In the genomic region with DNA sequence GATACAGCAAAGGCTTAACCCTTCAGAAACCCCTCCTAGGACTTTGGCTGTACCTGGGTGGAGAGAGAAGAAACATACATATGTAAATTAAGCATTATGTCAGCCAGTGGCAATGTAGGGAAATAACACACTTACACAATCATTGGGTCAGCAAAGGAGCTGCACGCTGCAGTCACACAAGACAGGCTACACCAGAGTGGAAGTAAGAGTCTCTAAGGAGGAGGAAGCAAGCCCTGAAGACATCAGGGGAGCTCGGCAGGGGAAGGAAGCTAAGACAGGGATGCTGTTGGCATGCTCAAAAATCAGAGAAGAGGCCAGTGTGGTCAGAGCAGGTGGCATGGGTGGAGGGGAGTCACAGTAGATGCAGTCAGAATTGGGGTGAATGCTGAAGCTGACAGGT, we compare ENCODE assay signal across 15 mouse cellular contexts.
"Had no signal": no experiment of that assay in that cellular context is flagged by ENCODE, and none has a peak within 500 bp of the region (broad histone marks: within the 10 kb centered on the region; RNA-seq: fewer than 3 reads in every experiment).

No protein-coding gene starts in this region.

- H3K27ac ChIP-seq: macrophage; midbrain, embryonic 13.5 days; midbrain, embryonic 15.5 days; neural tube, embryonic 12.5 days; stomach, embryonic 15.5 days; stomach, postnatal 0 days had no signal

- H3K9me3 ChIP-seq: megakaryocyte, embryonic 14.5 days; midbrain, embryonic 13.5 days; midbrain, embryonic 15.5 days; neural tube, embryonic 12.5 days; stomach, embryonic 15.5 days had no signal

- DNase-seq: lung, adult 18-20 months; lung, embryonic 14.5 days; lung, postnatal 14 days; lung, postnatal 36 days; right cerebral cortex, postnatal 14 days; thymus, adult 2 months; thymus, postnatal 25 days; thymus, postnatal 4 days had no signal

- H3K4me1 ChIP-seq: megakaryocyte, embryonic 14.5 days; midbrain, embryonic 13.5 days; midbrain, embryonic 15.5 days; neural tube, embryonic 12.5 days; stomach, embryonic 15.5 days had no signal

- H3K27me3 ChIP-seq: neural tube, embryonic 12.5 days had no signal

- ATAC-seq: midbrain, embryonic 13.5 days; midbrain, embryonic 15.5 days had no signal

- H3K4me3 ChIP-seq: megakaryocyte, embryonic 14.5 days; midbrain, embryonic 13.5 days; midbrain, embryonic 15.5 days; neural tube, embryonic 12.5 days; stomach, embryonic 15.5 days had no signal

- H3K36me3 ChIP-seq: midbrain, embryonic 13.5 days; midbrain, embryonic 15.5 days; neural tube, embryonic 12.5 days; stomach, embryonic 15.5 days had no signal
